Mouse (Mus musculus): ENCODE measurements around the gene Fkbp5.
A peak's percentile ranks its signal among the peaks of the same experiment; 100 is the strongest.

GRCm38 (mm10) chr17:28517956-28518614 is 758 bp upstream of the Fkbp5 start:
- TF ChIP-seq CTCF (IDR thresholded peaks at IDR 0.05; ENCODE audit: extremely low read depth, insufficient read length, insufficient replicate concordance, low read depth, low read length) (no peak), POLR2A (IDR thresholded peaks at IDR 0.05; ENCODE audit: low read depth, low read length) (peak; percentile 52)

Measured in small intestine, adult 2 months (tissue).